Mouse (Mus musculus) central nervous system, embryonic 14 days (tissue): ENCODE data around the gene Ptger2. TPM values are rescaled to one million over a fixed set of nuclear protein-coding genes. Genes with fewer than 3 reads are reported as not detected.

Experiments used
- polyA plus RNA-seq: library from polyadenylated mRNA; depleted of rRNA; stranded (reverse); fragments of >200 nt; gene quantifications from 2 replicates; pipeline ENCODE4 v1.2.3, GENCODE M21; 2012; rRNA removed

Gene Ptger2
- polyA plus RNA-seq = 0.28 and 0.48 TPM in 2 replicates

GRCm38 (mm10) chr14:44987674-44988355, at the start of gene Ptger2:
Gene Ptger2, plus strand, starts transcription at chr14:44988195.

Other genes starting within 250 kb of the Ptger2 start
- not detected in 2 replicates for gene Gm8267, start 237.9 kb upstream of the Ptger2 start, polyA plus RNA-seq
- 0.25 and 0.38 TPM in 2 replicates for gene Ptgdr, start 128.8 kb upstream of the Ptger2 start, polyA plus RNA-seq
- 21.9 and 23.6 TPM in 2 replicates for gene Gpr137c, start 231.5 kb downstream of the Ptger2 start, polyA plus RNA-seq
- 22.9 and 24.4 TPM in 2 replicates for gene Txndc16, start 232.1 kb downstream of the Ptger2 start, polyA plus RNA-seq